Mouse (Mus musculus) MEL-GATA-1-ER (cell line): ENCODE measurements around the gene Crispld2.

Experiments
- DNase-seq: peaks from one replicate; pipeline ENCODE4 v3.0.0-alpha.2; 2012; ENCODE audit warnings: low read depth; ENCODE audit errors: extremely low read depth

Gene Crispld2

DNA sequence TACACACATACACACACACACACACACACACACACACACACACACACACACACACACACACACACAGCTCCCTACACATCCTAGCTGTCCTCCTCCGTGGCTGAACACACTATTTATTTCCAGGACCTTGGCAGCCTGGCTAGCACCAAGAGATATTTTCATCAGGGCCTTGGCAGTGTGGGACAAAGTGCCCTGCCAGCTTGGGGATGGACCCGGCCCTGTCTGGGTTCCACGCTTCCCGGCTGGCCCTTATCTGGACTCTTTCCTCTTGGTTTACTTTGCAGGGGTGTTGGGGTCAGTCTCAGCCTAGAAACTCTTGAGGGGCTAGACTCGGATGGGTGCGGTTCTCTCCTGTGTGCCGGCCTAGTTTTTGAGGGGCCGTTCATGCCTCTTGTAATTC lies 8.2 kb downstream of the Crispld2 start:
- no peak for DNase-seq

DNA sequence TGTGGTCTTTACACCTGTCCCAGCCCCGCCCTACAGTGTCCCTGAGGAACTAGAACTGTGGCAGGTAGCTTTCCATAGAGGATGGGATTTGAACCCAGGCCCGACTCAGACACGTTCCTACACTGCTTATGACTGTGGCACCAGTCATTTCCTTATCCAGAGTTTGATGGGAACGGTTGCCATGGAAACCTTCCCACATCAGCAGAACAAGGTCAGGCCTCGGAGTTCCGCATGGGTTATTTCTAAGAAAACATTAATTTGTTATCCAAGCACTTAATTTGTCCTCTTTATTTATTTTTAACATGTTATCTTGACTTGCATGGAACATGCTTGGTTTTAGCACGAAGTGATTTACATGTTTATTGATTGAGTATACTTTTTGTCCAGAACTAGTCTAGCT lies 9.5 kb downstream of the Crispld2 start:
- no peak for DNase-seq

DNA sequence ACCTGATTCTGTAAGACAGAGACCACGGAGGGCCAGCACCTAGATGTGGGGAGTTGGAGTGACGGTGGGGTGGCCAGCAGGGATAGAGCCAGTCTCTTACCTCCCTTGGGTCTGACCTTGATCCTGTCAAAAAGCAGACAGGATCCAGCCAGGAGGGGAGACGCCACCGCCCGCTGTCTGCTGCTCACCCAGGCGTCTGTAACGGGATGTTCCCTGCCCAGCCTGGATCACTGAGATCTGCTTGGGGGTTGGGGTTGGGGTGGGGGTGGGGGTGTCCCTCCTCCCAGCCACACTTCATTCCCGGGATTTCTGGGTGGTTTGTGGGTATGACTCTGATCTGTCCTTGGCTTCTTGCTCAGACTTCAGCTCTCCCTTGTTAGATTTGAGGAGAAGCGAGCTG lies 10.1 kb downstream of the Crispld2 start:
- DNase-seq = no peak

DNA sequence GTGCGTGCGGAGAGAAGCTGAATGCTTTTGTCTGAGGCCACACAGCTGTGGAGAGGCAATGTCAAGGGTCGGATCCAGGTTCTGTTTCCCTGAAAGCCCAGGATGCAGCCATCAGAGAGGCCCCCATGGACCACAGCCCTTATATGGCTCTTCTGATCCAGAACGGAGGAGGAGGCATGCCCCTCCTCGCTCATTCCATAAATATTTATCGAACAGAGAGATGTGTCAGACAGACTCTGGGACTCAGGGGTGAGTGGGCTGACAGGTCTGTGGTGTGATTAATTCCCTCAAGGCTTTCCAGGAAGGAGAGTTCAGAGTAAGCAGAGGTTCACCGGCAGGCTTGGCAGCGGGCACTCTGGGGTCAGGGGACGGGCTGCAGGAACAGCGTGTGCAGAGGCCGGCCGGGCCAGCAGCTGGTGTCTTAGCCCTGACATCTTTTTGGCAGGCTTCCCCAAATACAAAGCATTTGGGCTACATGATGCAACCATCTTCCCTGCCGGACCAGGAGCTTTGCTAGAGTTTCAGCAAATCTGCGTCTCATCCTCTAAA lies 12.0 kb downstream of the Crispld2 start:
- no peak for DNase-seq

DNA sequence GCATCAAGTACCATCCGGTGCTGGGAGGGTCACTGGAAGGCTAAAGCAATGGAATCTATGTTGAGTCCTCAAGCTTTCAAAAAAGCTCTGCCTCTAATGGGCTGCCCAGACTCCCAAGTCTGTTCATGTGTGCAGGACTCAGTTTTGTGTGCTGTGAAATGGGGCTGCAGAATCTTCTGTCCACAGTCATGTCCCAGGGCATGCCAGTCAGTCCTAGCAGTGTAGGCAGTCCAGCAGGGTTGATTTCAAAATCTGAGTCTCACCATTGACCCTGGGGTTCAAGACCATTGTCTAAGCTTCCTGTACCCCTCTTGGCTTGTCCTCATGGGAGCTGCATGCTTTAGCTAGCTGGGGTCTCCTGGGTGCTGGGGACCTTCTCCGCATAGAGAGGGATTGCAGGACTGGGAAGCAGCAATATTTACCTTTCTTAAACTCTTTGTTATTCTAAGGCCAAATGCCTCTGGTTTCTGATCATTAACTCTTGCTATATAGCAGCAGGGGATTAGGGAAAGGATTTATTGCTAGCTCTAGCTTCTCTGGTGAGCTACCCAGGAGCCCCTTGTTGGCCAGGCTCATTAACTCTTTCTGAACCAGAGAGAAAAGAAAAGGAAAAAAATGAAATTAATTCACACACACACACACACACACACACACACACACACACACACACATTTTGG lies 12.6 kb downstream of the Crispld2 start:
- DNase-seq = no peak

DNA sequence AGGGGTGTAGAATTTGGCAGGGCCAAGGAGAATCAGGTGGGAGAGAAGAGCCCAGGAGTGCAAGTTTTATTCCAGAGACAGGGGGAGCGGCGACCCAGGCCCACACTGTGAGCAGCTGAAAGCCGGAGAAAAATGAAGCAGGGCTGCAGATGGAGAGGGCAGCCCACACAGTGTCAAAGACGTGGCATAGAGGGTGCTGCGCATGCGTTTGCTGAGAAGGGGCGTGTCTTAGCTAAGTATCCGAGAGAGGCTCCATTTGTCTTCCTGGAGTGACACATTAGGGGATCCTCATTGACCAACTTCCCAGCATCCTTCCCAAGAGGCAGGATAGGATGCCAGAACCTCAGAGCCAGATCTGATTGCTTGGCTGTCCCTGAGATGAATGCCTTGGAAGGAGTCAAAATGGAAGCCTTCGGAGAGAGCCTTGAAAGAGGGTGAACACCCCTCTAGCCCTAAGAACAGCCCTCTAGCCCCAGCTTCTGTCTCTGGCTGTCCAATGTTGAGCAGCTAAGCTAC lies 14.5 kb downstream of the Crispld2 start:
- no peak for DNase-seq

DNA sequence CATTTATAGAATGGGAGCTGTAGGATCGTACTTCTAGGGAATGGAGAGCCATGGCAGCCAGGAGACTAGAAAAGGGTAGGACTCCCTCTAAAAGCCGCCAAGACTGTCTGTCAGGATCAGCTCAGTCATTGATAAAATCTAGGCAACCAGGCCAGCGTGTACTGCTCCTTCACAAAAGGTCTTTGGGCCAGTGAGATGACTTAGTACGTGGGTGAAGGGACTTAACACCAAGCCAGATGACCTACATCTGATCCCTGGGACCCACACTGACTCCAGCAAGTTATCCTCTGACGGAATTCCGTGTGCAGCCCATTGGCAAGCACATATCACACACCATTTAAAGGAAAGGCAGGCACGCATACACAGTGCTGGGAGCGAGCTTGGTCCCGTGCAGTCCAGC lies 14.9 kb downstream of the Crispld2 start:
- DNase-seq = no peak

DNA sequence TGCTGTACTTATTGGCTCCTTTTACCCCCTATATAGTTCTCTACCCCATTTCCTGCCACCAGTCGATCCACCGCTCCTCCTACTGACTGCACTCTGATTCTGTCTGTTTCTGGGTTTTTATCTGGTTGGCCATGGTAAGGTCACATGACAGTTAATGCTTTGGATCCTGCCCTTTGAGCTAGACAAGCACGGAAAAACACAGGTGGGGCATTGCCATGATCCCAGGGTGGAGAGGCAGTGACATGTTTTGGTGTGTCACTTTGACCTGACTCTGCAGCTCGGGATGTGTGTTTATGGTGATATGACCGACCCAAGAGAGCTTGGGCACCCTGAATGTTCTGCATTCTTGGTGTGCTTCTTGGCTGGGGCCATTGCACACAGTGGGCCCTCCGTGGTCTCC lies 17.0 kb downstream of the Crispld2 start:
- DNase-seq = no peak

DNA sequence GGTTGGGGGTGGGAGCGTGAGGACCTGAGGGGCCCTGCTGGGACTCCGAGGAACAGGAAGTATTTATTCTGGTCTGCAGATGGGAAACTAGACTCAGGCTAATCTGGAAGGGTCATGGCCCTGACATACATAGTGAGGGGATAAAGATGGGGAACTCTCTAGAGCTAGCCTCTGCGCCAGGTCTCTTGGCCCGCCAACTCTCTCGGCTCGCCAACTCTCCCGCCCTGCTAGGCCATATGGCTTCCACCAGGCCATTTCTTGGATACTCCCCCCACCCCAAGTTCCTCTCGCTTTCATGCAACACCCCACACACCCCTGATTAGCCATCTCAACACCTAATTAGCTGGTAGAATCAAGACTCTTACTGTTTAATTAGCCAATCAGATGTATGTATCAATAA lies 20.3 kb downstream of the Crispld2 start:
- no peak for DNase-seq

DNA sequence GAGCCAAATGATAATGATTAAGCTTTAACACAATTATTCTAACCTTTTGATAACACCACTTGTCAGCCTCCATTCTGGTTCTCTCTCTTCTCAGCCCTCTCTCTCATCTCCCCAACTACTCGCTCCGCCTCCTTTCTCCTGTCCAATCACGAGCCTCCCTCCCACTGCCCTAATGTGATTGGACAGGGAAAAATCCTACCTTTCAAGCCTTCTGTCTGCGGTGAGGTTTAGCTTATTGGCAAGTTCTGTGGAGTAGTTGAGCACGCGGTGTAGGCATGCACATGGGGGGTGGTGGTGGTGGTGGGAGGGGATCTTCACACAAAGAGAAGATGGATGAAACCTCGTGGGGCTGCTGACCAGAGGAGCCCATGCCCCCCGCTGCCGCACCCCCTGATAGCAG lies 20.7 kb downstream of the Crispld2 start:
- peak; percentile 62 for DNase-seq

DNA sequence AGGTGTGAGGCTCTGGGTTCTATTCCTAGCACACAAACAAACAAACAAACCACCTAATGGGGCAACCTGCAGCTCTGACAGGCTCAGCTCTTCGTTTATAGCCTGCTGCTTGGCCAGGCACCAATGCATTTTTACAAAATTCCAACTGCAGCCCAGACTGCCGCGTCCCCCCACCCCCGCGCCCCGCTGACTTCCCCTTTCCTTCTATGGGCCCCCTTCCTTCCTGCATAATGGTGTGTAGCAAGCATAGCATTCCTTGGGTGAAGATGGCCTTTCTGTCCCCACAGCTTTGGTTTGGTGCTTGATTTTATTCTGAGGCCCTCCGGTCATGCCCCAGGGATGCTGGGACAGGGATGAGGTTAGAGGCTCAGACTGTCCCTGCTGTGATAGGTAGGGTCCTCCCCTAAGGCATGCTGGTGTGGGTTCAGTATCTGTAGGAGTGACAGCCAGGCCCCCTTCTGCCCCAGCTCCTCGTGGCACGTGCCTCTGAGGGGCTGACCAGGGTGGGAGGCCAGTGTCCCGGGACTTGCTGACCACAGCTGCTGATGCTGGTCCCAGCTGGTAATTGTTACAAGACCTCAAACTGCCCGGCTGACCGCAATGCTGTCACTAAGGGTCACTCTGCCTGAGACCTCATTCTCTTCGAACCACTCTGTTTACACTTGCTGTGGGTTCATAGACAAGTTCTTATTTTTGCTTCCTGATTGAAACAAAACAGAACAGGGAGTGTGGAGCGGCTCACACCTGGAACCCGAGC lies 22.2 kb downstream of the Crispld2 start:
- DNase-seq = no peak

DNA sequence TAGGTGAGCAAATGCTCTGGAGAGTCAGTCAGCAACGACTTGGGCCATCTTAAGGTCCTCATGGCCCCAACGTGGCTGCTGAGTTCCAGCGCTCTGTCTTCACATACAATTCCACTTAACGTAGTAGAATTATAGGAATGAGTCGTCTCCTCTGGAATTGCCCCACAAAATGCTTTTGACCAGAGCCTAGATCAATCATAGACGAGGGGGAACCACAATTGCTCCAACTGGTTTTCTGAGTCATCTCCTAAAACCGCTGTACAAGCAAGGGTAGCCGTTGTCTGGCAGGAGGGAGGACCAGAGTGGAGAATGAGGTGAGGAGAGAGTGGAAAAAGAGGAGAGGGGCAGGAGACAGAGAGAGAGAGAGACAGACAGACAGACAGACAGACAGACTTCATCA lies 23.7 kb downstream of the Crispld2 start:
- DNase-seq = no peak

DNA sequence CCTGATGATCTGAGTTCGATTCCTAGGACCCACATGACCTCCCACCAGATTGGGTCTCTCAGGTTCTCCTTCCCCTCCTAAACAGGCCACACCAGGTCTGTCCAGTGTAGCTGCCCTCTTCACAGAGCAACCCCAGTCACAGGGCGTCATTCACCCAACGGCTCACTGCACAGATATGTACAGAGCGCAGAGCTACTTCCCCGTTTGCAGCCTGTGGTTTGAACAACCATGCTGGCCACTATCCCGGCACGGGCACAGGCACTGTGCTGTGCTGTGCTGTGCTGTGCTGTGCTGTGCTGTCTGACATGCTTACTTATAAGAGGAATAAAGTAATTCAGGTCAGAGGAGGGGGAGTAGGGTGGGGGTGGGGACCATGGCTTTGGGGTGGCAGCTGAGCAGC lies 24.2 kb downstream of the Crispld2 start:
- DNase-seq = peak; percentile 21

DNA sequence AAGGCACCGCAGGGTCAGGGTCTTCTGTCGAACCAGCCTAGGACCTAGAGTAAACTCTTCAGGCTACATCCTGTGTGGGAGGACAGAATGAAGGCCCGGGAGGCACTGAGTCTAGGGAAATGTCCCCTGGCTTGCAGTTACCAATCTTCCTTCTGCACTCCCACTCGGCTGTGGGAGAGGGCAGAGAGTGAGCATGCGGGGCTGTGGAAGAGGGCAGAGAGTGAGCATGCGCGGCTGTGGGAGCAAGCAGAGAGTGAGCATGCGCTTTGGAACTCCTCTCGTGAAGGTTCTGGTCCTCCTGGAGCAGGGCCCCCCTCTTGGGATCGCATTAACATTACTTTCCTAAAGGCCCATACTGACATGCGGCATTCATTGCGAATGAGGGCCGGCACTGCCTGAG lies 25.1 kb downstream of the Crispld2 start:
- DNase-seq = no peak

DNA sequence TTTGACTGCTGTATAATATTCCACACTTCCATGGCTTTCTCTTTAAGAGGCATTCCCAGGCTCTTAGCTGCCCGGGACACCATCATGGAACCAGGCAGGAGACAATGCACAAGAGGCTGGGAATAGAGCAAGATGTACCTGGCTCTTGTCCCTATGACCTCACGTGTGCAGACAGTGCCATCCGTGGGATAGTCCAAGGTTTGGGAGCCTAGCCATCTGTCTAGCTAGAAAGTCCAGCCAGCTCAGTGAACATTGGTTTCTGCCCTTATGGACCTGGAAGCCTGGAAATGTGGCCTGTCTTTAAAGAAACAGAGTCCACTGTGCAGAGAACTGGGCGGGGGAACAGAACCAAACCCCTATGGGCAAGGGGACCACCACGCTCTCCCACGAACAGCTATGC lies 25.5 kb downstream of the Crispld2 start:
- DNase-seq = no peak

DNA sequence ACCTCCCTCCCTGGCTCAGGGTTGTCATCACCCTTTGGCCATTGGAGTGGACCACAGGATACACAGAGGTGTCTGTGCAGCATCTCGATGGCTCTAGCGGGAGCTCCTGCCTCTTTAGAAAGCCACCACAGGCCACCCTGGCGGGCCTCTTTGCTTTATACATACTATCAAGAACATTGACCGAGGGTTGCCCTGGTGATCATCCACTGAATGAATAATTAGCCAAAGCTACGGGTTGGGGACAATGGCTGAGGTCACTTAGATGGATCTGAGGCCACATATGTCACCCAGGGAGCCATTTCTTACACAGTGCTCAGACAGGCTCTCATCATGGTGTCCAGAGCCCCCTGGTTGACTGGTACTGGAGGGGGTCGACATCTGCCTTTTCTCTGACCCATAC lies 26.1 kb downstream of the Crispld2 start:
- DNase-seq = no peak

DNA sequence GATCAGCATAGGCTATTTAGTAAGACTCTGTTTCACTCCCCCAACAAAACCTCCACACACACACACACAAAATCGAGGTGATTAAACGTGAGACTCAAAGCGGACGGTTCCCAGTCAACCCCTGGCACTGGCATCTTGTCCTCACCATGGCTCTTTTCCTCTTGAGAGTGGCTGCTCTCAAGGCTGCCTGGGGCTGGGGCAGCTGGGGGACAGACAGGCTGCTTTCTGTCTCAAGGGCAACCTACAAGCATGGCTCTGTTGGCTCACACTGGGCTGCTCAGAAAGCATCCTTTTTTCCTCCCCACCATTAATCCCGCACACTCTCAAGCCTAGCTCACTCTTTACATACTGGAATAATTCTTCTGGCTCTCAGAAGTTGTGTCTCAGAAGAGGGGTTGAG lies 27.1 kb downstream of the Crispld2 start:
- no peak for DNase-seq

DNA sequence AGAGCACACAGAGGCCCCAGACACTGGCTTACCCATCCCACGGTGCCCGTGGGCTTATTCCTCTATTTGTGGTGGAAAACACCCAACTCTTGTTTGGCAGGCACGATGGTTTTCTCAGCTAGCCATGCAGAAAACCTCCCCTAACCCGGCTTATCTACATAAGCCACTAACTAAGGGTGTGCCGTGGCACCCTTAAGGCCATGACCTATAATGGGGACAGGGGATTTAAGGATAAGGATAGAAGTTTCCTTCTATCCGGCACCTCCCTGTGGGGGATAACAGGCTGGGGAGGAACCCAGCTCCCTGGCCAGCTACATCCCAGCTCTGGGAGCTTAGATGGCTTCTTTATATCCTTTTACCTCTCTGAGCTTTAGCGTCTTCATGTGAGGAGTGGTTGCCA lies 28.1 kb downstream of the Crispld2 start:
- no peak for DNase-seq

DNA sequence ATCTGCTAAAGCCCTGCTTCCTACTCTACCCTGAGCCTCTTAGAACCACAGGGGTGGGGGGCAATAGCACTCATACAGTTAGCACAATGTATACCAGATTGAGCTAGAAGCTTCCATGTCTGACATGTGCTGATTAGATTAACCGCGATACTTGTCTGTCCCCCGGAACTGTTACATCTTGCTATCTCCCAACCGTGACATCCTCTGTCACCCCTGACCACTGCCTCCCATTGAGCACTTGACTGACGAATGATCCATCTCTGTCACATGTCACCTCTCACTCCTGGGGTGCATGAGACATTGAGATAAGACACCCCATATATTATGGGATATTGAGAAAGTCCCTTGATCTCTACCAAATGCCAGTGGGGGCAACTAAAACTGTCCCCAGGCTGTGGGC lies 34.0 kb downstream of the Crispld2 start:
- peak; percentile 31 for DNase-seq

DNA sequence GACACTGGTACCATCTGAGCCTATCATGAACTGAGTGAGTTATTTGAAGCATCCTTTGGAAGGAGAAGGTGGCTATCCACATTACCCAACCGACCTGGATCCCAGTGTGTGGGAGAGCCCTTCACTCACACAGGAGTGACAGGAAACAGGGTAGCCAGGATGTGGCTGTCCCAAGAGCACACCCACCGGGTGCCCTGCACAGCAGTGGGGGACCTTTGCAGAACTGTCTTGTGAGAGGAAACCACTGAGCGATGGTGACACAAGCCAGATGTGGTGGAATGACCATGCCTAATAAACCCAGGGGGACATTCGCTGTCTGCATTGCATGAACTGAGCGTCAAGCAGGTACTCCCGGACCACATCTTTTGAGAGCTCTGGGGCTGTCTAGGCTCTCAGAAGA lies 34.8 kb downstream of the Crispld2 start:
- no peak for DNase-seq

DNA sequence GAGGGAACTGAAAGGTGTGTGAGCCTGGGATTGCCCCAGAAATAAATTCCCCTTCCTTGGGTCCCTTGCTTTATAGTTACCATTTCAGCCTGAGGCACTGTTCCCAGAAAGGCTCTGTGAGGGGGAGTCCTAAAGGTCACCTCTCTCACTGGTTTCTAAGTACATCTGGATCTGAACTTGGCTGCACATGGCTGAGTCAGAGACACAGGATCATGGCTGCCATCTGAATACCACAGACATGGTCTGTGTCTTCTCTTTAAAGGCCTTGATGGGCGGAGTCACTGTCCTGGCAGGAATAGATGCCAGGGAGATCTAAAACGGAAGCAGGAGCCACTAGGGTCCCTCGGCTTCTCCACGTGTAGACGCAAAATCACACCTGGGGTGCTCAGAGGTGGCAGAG lies 38.2 kb downstream of the Crispld2 start:
- no peak for DNase-seq

DNA sequence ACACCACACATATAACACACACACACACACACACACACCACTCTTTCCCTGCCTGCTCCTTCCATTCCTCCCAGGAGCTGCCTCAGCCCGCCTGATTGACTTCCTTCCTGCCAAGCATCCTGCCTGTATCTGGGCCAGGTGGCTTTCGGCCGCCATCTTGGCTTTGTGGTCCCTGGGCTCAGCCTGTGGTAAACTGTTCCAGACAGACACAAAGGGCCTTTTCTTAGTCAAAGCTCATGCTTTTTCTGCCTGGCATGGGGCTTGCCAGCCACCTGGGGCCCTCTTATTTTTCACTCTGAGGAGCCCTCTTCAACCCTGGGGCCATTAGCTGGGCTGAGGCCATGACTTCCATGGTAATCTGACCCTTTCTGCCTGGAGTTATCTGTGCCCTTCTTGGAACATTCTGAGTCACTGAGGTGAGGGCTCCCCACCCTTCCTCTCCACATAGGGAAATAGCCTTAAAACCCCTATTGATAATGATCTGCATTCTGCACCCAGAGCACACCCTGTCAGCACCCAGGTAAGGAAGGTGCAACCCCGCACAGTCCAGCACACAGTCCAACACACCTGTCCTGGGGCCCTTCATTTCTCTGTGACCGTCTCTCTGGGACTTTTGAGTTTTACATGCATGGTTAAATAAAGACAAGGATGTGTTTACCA lies 40.4 kb downstream of the Crispld2 start:
- no peak for DNase-seq
